Mouse (Mus musculus): Measurements from ENCODE around the gene Fgf12.

Gene Fgf12

DNA sequence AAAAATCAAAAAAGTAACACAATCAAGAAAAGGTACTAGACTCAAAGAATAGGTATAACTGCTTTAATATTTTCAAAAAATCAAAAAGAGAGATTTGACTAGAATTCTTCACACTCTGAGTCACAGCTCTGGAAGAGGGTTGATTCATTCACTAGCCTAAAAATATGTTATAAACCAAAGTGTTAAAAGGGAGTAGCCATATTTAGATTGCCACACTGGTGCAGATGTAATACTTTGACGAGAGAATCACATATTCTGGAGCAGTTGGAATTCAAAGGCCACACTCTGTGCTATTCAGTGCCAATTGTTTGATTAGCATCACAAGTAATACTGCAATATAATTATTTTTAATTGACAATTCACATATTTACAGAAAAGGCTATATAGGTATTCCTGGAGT, 416.2 kb downstream of the Fgf12 start:
- DNase-seq (ENCODE audit: low read depth, low spot score) = no peak

DNA sequence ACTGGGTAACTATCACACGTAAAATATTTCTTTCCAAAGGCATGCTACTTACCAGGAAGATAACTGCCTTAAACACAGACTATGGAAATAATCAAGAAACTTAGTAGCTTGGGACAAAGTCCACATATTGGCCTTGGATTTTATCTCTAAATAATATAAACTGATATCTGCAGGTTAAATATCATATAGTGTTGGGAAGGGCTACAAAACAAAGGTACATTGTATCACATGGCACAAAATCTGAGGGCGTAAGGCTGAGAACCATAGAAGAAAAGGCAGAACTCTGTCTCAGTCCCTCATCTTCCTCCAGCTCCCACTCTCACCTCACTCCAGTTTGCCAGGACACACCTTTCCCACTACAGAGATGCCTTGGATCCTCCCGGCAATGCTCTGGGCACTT, 417.8 kb downstream of the Fgf12 start:
- no peak for DNase-seq (ENCODE audit: low read depth, low spot score)

DNA sequence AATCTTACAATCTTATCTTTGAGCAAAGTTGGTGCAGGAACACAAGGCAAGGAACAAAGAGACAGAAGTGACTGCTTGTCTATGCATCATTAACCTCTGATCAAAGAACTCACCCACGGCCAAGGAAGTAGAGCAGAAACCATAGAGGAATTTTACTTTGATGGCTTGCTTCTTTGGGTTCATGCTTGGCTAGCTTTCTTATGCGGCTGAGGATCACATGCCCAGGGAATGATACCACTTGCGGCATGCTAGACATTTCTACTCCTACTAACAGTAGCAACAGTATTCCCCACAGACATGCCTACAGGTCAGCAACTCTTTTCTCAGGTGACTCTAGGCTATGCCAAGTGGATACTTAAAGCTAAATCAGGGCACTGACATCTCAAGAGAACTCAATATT, 429.3 kb downstream of the Fgf12 start:
- DNase-seq (ENCODE audit: low read depth, low spot score) = no peak

DNA sequence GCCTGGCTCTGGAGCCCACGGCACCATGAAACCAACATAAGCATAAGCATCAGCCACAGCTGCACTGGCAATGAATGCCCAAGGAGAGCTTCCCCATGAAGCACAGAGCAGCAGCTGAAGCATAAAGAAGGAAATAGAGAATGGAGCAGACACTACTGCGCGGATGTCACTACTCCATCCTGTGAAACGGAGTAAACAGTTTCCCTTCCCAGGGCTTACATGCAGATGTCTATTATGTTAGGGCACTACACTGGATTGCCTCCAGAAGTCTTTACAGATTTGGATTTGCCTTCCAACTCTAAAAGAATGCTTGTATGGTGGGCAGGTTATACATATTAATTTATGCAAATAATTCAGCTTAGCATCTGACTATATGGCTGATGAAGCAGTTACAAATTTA, 441.2 kb downstream of the Fgf12 start:
- DNase-seq (ENCODE audit: low read depth, low spot score) = no peak

DNA sequence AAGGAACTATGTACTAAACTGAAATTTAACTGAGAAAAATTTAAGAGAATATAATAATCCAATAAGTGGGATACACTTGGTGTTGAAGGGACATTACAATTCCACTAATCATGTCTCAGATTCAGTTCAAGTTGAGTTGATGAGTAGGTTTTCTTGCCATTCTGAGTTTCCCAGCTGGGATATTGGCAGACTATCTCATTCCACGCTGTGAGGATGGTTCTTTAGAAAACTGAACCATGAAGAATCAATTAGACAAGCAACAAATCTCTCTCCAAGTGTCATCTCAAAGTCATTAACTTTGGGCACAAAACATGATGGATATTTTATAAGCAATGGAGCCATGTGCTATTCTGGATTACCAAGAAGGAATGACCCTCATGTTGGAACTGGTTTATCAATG, 449.0 kb downstream of the Fgf12 start:
- no peak for DNase-seq (ENCODE audit: low read depth, low spot score)

DNA sequence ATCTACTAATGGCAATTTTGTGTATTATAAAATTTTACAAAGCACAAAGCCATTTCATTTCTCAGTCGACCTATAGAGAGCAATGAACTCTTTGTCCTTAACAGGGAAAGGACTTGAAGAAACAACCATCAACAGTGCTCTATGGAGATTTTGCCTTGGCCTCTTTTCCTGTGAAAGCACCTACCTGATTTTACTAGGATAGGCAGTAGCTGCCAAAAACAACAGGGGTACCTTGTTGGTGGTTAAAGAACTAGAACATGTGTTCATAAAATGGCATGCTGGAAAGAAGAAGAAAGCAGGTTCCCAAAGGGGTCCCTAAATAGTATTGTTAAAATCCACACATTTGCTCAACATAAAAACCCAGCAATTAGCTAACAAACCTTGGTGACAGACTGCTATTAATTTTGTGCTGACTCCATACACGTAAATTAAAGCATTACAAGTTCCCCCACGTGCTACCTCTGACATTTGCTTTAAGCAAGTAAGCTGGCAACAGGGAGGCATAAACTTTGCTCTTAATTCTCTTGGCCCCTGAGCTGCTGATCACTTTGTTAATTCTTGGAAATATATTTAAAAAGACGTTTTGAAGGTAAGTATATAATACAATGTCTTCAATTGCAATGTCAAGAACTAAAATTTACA, 463.1 kb downstream of the Fgf12 start:
- no peak for DNase-seq (ENCODE audit: low read depth, low spot score)

DNA sequence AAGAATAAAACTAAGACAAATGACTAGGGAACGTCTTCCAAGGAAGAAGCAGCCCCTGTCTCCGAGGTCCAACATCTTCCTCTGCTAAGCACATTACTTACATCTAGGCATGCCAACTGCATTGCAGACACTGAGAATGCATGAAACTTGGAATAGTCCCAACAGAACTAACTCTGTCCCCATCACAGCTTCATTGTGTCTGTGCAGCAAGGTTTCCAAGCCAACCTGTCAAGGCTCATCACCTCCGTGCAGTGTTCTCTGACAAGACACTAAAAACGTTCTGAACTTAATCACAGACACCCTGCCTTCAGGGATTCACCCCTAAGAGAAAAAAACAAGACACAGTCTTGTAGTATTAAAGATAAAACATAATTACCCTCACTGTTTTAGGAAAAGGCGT, 495.0 kb downstream of the Fgf12 start:
- no peak for DNase-seq (ENCODE audit: low read depth, low spot score)

DNA sequence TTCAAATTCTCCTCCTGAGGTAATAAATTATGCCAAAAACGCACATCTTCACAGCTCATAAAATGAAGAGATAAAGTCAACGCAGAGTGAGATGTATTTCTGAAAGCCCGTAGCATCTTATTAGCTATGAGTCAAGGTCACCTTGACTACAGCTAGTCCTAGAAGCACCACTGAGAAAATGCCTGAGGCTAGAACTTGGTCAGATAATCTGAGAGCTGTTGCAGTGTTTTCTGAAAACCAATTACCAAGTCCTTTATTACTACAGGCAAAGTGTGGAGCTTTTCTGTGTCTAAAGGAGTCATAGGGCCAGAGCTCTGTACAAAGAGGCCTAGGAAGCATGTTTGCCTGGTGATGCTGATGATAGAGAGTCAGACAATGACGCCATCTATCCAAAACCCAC, 498.6 kb downstream of the Fgf12 start:
- no peak for DNase-seq (ENCODE audit: low read depth, low spot score)

DNA sequence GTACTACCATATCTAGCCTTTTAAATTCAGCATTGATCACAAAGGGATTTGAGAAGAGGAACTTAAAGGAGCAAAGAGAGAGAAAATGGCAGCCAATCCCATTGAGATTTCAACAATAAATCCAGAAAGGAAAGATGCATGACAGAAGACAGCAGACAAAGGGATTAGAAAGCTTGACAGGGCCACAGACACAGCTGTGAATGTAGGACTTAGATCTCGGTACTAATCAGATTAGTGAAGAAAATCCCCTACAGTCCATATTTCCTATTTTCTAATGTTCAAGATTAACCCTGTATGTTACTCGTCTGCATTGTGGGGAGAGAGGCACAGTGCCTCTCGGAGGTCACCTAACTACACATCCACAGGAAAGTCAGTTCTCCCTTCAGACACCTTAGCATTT, 500.9 kb downstream of the Fgf12 start:
- no peak for DNase-seq (ENCODE audit: low read depth, low spot score)

DNA sequence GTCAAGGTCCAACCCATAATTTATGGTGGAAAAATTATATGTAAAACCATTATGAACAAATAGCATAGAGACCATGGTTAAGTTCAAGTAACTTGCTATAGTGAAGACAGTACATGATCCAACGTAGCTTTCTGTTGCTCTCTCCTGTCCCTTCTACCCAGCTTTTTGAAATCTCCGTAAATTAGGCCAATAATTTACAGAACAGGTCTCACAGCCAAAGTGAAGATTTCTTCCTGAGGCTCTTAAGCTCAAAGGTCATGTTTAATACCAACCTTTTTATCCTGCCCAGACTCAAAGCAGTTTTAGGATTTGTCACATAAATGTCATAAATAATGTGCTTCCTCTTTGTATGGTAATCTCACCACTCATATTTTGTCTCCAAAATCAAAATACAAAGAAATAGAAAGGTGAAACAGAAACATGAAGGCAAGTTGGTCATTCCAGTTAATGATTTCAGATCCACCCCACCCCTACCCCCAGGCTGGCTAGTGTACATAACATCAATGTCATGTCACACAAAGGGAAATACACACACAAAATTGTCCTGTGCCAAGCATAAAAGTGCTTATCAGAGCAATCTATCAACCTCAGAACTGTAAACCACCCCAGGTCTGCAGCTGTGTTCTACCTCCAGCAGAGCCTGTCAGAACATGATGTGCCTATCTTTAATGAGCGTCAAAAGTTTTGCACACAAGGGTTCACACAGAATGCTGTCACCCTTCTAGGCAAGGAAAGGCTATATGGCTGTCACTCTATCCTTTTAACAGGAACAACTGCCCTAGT, 509.8 kb downstream of the Fgf12 start:
- DNase-seq (ENCODE audit: low read depth, low spot score) = no peak

DNA sequence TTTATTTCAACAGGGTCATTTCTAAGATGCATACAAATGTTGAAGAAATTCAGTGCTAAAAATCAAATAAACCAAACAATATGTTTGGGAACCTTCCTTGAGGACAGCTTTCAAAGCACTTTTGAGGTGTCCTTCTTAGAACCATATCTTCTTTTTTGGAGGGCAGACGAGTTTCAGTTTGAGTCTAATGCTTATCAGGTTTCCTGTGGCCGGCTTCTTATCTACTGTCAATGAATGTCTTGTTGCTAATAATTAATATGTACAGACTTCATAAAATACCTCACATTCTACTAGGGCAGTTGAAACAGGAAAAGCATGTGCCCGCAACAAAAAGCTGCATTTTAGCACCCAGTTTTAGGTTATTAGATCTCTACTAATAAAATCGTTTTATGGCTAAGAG, 513.5 kb downstream of the Fgf12 start:
- no peak for DNase-seq (ENCODE audit: low read depth, low spot score)

DNA sequence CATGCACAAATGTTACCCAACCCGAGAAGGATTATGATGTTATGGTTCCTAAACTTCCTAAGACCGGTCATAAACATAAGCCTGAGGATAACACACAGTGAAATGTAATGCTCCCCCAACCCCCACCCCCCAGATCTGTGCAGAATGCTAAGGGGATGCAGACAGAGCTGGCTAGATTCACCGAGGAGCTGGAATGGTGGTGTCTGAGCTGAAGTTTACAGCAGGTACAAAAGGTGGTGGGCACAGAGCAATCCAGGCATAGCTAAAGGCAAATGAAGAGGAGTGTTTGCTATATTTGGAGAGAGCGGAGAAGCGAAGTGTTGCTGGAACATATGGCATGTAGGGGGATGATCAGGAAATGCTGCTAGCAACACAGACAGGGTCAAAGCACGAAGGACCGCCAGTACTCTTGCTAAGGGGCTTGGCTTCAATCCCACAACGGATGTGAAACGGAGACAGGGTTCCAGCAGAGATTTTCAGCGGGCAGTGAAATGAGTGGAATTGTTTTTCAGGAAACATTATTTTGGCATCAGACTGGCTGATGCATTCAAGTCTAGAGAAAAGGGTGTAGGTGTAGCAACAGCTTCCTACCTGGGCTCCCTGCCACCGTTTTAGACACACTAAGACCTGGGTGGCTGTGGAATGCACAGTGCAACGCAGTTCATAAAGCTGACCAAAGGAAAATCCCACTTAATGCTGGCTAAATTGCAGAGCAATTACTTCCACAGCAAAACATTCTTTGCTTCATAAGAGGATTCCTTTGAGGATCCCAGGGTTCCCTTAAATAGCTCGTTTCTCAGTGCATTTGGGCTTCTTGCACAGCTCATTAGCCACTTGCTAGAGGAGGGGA, 514.6 kb downstream of the Fgf12 start:
- DNase-seq (ENCODE audit: low read depth, low spot score) = no peak

DNA sequence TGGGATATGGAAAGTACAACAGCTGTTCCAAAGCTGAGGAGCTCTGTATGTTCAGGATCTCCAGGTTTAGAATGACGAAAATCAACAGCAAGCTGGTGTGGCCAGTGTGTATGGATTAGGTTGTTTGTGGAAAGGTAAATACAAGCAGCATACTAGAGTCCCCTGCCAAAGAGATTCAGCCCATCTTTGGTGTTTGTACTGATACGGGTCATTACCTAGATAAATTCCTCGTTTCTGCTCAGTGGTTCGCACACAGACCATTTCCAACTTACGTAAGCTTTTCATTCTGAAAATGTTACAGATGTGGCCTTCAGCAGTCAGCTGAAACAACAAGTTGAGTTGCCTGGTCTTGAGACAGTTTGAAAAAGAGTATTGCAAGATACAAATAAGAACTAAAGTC, 536.9 kb downstream of the Fgf12 start:
- DNase-seq (ENCODE audit: low read depth, low spot score) = no peak

DNA sequence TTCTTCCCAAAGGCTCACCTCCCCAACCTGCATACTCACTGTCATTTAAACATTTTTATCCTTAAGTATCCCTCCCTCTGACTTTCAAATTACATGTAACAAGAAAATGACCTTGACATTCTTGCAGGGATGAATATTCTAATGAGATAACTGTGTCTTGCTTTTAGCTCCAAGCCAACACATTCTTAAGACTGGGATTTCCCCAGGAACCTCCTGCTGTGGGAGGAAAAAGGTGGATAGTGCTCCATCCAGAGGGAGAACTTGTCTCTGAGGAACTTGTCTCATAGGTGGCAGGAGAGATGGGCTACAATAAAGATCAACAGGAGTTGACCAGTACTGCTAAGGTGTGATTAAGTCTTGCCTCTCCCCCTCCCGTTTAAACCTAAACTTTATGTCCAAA, 540.5 kb downstream of the Fgf12 start:
- no peak for DNase-seq (ENCODE audit: low read depth, low spot score)

DNA sequence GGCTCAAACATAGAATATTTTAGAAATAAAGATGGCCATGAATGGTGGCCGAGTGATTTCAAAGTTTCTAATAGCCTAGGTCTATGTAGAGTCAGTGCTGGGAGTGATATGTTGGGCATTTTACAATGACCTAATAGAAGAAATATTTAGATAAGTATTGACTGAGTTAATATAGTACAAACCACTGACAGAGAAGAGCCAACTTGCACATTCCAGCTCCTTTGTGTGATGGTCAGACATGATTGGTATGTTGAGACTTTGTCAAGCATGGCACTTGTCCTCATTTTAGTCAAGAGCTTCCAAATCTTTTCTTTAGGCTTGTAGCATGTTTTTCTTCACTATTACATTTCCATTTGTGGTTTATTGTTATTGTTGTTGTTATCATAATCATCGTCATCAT, 596.4 kb downstream of the Fgf12 start:
- DNase-seq (ENCODE audit: low read depth, low spot score) = no peak

DNA sequence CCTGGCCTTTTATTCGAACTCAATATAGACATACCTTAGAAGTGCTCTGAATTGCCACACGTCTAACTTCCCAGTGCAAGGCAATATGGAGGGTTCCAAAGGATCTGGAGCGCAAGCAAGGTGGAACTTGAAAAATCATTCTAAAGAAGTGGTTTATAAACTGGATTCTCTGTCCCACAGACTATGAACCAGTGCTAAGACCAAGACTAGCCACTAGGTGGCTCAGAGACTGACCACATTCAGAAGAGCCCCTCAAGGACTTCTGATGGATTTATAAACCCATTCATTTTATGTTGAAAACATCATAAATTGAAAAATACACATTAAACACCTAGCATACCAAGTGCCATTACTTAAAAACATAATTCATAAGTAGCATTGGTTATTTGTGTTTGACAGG, 611.9 kb downstream of the Fgf12 start:
- peak; percentile 3 for DNase-seq (ENCODE audit: low read depth, low spot score)

DNA sequence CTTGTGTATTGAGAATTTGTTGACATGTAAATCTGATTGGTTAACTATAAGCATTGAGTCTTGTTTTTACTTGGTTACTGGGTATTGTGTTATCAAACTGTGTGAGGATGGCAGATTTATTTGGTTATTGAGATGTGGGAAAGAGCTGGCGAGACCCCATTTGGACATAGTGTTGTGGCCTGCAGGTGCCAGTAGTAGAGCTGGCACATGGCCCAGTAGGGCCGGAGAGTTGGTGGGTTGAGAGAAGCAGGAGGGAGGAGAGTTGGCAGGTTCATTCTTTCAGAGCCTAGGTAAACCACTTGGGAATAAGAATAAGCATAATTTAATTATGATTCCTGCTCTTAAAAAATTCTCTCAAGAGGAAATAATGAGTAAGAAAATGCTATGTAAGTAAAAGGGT, 625.9 kb downstream of the Fgf12 start:
- DNase-seq (ENCODE audit: low read depth, low spot score) = no peak

Data from 3T3-L1 (cell line).